Mouse (Mus musculus) lung, postnatal 14 days (tissue): ENCODE data around the gene Fam107b.
A peak's percentile ranks its signal among the peaks of the same experiment; 100 is the strongest.

Experiments
- DNase-seq: peaks from one replicate; pipeline ENCODE4 v3.0.0; 2021

The Fam107b gene

DNA sequence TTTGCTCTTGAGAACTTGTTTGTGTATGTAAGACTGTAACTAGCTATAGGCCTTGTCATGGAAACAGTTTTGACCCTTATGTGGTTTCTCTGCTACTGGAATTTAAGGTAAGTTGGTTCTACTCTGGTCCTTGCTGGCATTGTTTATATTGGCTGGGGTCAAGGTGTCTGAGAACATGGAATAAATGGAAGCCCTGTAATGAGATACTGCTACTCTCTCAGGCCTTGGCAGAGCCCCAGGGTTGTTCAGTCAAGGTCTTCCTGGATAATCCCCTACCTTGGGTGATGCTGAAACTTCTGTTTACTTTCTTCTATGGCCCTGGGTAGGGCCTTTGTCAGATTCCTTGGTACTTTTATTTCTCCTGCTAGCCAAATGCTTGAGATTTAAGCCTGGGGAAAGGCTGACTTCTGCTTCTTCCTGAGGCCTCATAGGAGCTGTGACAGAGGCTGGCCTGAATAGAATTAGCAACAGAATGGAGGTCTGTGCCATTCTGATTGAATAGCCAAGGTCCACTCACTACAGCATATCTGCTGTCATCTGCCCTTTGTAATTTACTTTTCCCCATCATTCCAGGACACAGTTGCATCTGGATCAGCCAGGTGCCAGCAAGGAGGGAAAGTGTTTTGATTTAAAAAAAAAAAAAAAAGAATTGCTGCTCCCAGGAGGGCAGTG is 217.6 kb downstream of the Fam107b start:
- DNase-seq, result no peak

DNA sequence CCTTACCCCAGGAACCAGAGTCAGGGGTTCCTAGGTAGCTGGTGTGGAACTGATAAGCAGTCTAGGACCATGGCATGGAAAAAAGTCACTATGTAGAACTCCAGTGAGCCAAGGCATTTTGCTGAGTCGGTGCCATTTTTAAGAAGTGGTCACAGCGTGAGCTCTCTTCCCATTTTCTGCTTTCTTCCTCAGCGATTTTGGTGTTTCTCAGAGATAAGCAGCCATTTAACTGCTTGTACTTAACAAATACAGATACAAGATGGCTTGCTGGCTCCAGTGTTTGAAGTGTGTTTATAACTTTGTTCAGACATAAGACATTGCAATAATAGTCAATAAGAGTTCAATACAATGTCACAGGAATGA is 218.1 kb downstream of the Fam107b start:
- no peak for DNase-seq

DNA sequence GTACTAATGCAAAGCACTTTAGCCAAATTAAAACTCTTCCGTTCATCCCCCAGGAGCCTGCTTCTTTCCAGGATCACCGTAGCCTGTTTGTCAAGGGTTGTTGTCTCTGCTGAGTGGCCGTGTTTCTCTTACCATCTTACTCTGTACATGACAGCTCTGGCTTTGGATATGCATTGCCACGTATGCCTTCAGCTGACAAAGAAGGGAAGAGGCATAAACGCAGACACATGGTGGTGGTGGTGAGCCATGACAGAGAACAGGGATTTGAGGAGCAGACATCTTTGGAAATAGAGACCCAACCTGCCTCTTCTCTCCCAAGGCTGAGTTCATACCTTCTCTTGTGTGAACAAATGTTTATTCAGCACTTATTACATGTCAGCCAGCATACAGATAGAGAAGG is 226.3 kb downstream of the Fam107b start:
- DNase-seq, result no peak

DNA sequence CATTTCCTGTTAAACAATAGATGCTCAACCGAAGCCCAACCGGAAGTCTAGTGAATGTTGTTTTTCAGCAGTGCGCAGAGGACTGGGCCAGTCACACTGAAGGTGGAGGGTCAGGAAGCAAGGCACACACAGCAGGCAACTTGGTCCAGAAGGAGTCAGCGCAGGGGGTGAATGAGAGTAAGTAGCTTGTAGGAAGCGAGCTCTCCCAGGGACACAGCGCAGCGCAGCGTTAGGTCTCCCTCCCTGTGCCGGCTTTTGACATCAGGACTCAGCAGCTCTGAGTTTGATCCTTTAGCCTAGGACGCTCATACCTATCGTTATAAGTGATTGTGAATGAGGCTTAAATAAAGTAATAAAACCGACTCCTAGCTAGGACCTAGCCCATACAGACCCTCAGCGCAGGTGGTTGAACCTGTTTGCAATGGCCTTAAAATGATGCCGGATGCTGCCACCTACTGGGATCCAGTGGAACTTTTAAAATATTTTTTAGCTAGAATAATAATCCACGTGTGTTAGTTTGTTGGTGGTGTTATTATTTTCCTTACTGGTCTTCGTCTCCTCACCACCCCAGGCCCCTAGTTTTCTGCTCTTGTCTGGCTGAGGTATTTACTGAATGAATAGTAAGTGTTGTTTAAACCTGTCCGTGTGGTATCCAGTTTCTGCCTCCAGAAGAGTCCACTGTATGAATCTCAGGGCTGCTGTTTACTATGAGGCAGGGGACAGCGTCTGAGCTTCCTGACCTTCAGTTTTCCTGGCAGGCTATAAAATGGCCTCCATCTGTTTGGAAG is 229.7 kb downstream of the Fam107b start:
- DNase-seq, result peak; percentile 44

DNA sequence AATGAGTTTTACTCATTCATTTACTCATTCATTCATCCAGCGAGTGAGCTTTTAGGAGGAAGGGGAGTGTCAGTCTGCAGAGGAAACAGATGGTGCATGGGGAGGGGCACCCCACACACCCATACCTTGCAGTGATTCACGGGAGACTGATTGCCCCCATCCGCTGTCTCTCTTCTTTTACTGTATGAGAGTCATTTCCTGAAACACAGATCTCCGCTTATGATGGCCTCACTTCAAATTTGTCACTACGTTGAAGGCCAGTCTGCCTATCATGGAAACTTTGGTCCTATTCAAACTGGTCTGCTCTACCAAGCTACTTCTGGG is 230.2 kb downstream of the Fam107b start:
- no peak for DNase-seq

DNA sequence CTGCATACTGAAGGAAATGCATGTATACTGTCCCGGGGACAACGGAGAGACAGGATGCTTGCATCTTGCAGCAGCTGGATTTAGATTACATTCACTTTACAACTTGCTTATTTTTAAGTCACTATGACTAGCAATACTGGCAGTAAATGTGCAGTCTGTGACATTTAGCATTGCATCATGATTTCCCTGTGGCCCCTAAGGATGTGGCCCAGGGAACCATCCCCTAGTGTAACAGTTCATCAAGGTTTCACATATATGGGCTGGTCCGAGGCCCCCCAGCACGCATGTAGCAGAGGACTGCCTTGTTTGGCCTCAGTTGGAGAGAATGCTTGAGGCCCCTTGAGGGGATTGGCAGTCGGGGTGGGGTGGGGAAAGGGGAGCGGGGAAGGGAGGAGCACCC is 235.5 kb downstream of the Fam107b start:
- DNase-seq, result no peak

DNA sequence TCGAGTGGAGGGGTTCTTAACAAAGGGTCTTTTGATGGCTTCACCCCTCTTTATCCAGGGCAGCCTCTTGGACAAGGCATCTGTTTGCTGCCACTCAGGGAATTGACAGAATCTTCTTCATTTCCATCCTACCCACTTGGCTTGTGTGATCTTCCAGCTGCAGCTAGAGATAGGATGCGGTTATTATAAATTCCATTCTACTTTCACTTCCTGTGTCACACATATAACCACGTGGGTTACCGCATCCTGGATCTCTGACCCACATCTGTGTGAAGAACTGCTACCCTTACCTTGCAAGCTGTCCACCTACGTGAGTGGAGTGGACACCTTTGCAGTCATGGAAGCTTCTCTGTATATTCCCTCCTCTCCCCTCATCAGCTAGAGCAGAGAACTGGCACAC is 240.0 kb downstream of the Fam107b start:
- no peak for DNase-seq

DNA sequence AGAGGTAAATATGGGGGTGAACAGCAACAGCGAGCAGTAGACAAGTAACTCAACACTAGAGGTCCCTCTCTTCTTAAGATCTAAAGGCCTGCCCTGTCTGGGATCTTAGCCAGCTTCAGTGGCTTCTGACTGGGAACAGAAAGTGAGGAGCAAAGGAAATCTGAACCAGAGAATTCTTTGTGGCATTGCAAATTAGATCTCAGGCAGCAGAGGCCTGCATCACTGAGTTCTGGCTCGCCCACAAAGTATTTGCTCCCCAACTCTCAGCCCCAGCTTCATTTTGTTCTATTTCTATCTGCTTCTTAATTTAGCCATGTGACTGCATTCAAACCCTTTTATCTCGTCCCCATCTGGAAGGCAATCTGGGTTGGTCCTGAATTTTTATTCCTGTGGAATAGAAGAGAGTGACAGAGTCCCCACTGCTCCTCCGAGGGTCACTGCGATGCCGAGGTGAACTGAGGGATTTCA is 245.9 kb downstream of the Fam107b start:
- peak; percentile 34 for DNase-seq

DNA sequence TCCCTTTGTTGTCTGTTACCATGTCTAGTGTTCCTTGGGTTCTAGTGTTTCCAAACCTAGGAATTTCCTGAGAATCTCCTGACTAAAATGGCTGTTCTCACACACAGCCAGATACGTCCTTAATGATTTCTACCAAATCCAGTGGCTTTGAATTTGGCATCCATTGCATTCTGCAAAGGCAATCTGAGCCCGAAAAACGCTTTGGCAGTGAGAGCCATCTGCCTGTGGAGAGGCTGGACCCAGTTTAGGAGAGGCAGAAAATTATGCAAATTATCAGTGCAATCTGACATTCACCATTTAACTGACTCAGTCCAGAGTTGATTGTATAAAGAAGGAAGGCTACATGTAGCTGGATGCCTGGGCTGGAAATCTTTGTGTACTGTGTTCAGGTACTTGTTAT is 247.3 kb downstream of the Fam107b start:
- DNase-seq, result no peak

DNA sequence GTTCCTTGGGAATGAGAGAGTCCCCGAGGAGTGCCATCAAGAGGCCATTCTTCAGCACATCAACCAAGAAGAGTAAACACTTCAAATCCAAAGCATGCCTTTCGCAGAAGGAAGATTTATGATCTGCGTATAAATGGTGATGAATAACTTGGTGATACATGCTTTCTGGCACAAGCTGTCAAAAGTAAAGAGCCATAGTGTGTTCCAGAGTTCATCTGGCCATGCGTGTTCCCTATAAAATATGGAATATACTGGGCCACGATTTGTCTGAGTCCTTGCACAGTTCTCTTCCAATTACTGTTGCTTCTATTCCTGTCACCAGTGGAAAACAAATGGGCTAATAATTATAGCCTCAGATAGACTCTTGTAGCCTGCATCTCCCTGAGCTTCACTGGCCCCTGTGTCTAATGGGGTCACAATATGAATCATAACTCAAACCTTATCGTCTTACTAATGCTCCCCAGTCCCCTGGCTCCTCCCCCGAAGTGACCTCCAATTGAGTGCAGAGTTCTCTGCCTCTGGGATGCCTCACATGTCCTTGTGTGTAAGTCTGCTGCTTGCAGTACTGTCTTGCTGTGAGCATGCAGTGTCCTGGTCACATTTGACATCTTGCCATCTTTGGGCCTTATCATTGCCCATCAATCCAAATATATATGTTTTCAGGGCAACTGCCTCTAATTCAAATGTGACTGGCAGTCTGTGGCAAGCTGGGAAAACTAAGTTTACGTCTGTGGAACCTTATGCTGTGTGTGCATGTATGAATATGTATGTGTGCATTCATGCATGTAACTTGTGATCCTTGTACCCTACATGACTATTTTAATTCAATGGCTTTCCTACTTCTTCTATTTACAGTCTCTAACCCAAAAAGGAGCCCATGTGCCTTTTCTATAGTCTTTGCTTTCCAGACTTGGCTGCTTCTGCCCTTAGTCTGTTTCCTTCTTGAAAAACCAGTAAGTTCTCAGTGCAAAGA is 252.5 kb downstream of the Fam107b start:
- no peak for DNase-seq
